Mouse (Mus musculus) ovary, postnatal 10 days (tissue): Measurements from ENCODE around the gene H2-DMa.

Source experiments
- DNase-seq: peaks from one replicate; pipeline ENCODE4 v3.0.0; 2022; ENCODE audit warnings: low spot score

H2-DMa gene

GRCm38 (mm10) chr17:34164202-34164895 is 45.0 kb downstream of the H2-DMa start:
- DNase-seq = no peak

GRCm38 (mm10) chr17:34165033-34165730 is 45.8 kb downstream of the H2-DMa start:
- no peak for DNase-seq

GRCm38 (mm10) chr17:34169279-34169678 is 49.9 kb downstream of the H2-DMa start:
- no peak for DNase-seq

- DNase-seq = no peak
Observed at GRCm38 (mm10) chr17:34170487-34170876, 51.1 kb downstream of the H2-DMa start.

- DNase-seq = peak; percentile 64
Observed at GRCm38 (mm10) chr17:34170877-34171498, 51.6 kb downstream of the H2-DMa start.

- DNase-seq = no peak
Observed at GRCm38 (mm10) chr17:34172528-34172927, 53.2 kb downstream of the H2-DMa start.

- no peak for DNase-seq
Observed at GRCm38 (mm10) chr17:34174075-34174474, 54.7 kb downstream of the H2-DMa start.

- DNase-seq = no peak
Observed at GRCm38 (mm10) chr17:34177179-34177578, 57.8 kb downstream of the H2-DMa start.

GRCm38 (mm10) chr17:34179019-34179418 is 59.7 kb downstream of the H2-DMa start:
- no peak for DNase-seq

GRCm38 (mm10) chr17:34179913-34180859 is 60.8 kb downstream of the H2-DMa start:
- DNase-seq = no peak

- no peak for DNase-seq
Observed at GRCm38 (mm10) chr17:34183564-34184219, 64.4 kb downstream of the H2-DMa start.

GRCm38 (mm10) chr17:34185526-34185925 is 66.2 kb downstream of the H2-DMa start:
- no peak for DNase-seq

- no peak for DNase-seq
Observed at GRCm38 (mm10) chr17:34186885-34187260, 67.5 kb downstream of the H2-DMa start.

GRCm38 (mm10) chr17:34187261-34187916 is 68.0 kb downstream of the H2-DMa start, which contains the start of the genes Tap1 and Psmb9:
Tap1 (plus strand) TSS chr17:34187553.
Psmb9 (minus strand) TSS chr17:34187764.
- DNase-seq = peak; percentile 97

GRCm38 (mm10) chr17:34188010-34188409 is 68.7 kb downstream of the H2-DMa start:
- no peak for DNase-seq
